Mouse (Mus musculus) heart, embryonic 13.5 days (tissue): ENCODE data around the gene Lsm10. TPM values are rescaled to one million over a fixed set of nuclear protein-coding genes. Genes with fewer than 3 reads are reported as not detected.
A peak's percentile ranks its signal among the peaks of the same experiment; 100 is the strongest.
"Not testable (repeated sequence)": the region's sequence is repeated elsewhere in the genome, so short reads cannot be mapped to it uniquely, and the experiment has no call there.

Experiments
- ATAC-seq: fragments of 200-750 bp; cut with Nextera tagmentation; 2 replicates; pipeline ENCODE4 v1.8.0; 2017; ENCODE audit warnings: moderate TSS enrichment; ENCODE audit not compliant: insufficient number of reproducible peaks, low FRiP score, low TSS enrichment; ENCODE audit errors: extremely low read depth
- H3K27ac ChIP-seq: fragments of 300-500 bp; sonication (generic); replicated peaks from 2 replicates; pipeline ENCODE4 v1.5.1; 2015; ENCODE audit warnings: moderate library complexity, mild to moderate bottlenecking, inconsistent platforms
- H3K27me3 ChIP-seq: fragments of 300-500 bp; sonication (generic); replicated peaks from 2 replicates; pipeline ENCODE4 v1.6.1; 2015; ENCODE audit warnings: mild to moderate bottlenecking, inconsistent platforms
- H3K36me3 ChIP-seq: fragments of 300-500 bp; sonication (generic); 2 replicates; pipeline ENCODE4 v1.6.1; 2015; ENCODE audit warnings: mild to moderate bottlenecking, inconsistent platforms
- H3K4me1 ChIP-seq: fragments of 300-500 bp; sonication (generic); 2 replicates; pipeline ENCODE4 v1.6.1; 2015; ENCODE audit warnings: inconsistent platforms
- H3K4me2 ChIP-seq: fragments of 300-500 bp; sonication (generic); 2 replicates; pipeline ENCODE4 v1.6.1; 2015; ENCODE audit warnings: inconsistent platforms, mild to moderate bottlenecking, moderate library complexity
- H3K4me3 ChIP-seq: fragments of 300-500 bp; sonication (generic); 2 replicates; pipeline ENCODE4 v1.5.1; 2015; ENCODE audit warnings: moderate library complexity, mild to moderate bottlenecking, inconsistent platforms
- H3K9ac ChIP-seq: fragments of 300-500 bp; sonication (generic); 2 replicates; pipeline ENCODE4 v1.6.1; 2015; ENCODE audit warnings: inconsistent platforms, mild to moderate bottlenecking, moderate library complexity
- H3K9me3 ChIP-seq: fragments of 300-500 bp; sonication (generic); 2 replicates; pipeline ENCODE4 v1.6.1; 2016; ENCODE audit warnings: inconsistent platforms
- WGBS: fragments of 180-500 bp; shearing (Covaris S2); methylation state at CpG from one replicate; pipeline ENCODE4 v1.1.7; 2015; ENCODE audit warnings: mixed read lengths; 5-methylcytosine and 5-hydroxymethylcytosine counted together
- polyA plus RNA-seq: library from polyadenylated mRNA; unstranded; fragments of >200 nt; fragmentation: Nextera tagmentation; extraction: Ambion mirVana; gene quantifications from 2 replicates; pipeline ENCODE4 v1.2.1, GENCODE M21; 2015

Lsm10 gene
- polyA plus RNA-seq, 1 experiment from 2014 or later: 35.2 TPM

DNA sequence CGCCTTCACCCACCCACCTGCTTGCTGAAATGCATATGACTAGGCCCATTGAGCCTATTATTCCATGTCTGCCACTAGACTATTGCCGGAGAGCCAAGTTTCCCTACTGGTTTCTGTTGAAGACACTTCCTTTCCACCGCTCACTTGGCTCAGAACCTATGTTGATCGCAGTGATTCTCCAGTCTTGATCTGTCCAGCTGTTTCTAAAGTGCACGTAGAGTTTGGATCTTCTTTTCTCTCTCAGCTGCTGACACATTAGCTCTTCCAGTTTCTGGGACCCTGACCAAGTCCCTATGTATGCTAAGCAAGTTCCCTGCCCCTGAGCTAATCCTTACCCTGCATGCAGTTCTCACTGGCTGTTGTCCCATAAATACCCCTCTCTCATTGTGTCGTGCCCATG lies 18.6 kb upstream of the Lsm10 start:
- Histone ChIP-seq H3K27ac (no peak overlapping the region), H3K4me2 (no peak overlapping the region), H3K4me3 (no peak overlapping the region), H3K9me3 (no peaks in the 10 kb centered on the region), H3K27me3 (no peaks in the 10 kb centered on the region), H3K4me1 (no peaks in the 10 kb centered on the region), H3K9ac (no peak overlapping the region), H3K36me3 (peaks cover 4% of the 10 kb centered on the region; the same call in 1 of the 2 replicates)
- 73% methylated on average over 6 of the region's 6 CpGs for WGBS
- no peak for ATAC-seq

DNA sequence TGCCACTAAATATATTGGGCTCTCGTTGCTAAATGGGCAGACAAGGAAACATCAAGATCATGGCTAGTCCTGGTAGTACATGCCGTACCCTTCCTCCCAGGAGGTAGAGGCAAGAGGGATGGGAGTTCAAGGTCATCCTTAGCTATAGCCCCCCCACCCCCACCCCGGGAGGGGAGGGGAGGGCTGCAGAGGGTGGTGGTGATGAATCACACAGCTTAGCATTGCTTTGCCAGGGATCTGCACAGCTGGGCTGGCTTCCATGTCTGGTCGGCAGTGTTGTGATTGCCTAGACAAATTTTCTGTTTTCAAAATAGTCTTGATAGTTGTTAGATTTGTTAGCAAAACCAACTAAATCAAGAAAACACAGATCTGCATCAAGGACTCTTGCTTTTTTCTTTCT lies 17.2 kb upstream of the Lsm10 start:
- Histone ChIP-seq H3K27ac (no peak overlapping the region), H3K9ac (no peak overlapping the region), H3K9me3 (no peaks in the 10 kb centered on the region), H3K4me3 (no peak overlapping the region), H3K27me3 (no peaks in the 10 kb centered on the region), H3K4me1 (no peaks in the 10 kb centered on the region), H3K4me2 (no peak overlapping the region), H3K36me3 (peaks cover 4% of the 10 kb centered on the region; the same call in 1 of the 2 replicates)
- WGBS: 65% methylated on average over 4 of the region's 4 CpGs
- ATAC-seq: no peak

DNA sequence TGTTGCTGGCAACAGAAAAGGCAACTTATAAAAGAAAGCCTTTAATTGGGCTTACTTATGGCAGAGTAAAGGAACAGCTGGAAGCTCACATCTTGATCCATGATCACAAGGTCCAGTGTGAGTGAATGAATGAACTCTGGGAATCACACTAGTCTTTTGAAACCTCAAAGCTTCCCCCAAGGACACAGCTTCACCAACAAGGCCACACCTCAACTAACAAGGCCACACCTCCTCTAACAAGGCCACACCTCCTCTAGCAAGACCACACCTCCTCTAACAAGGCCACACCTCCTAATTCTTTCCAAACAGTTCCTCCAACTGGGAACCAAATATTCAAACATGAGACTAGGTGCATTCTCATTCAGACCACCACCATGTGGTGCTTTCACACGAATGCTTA lies 14.8 kb upstream of the Lsm10 start:
- Histone ChIP-seq H3K4me1 (peaks cover 4% of the 10 kb centered on the region; the same call in 1 of the 2 replicates), H3K4me3 (no peak overlapping the region), H3K9me3 (no peaks in the 10 kb centered on the region), H3K36me3 (peaks cover 4% of the 10 kb centered on the region; the same call in 1 of the 2 replicates), H3K27me3 (no peaks in the 10 kb centered on the region), H3K4me2 (no peak overlapping the region), H3K27ac (no peak overlapping the region), H3K9ac (no peak overlapping the region)
- ATAC-seq: no peak
- 92% methylated on average over 1 of the region's 1 CpGs for WGBS

DNA sequence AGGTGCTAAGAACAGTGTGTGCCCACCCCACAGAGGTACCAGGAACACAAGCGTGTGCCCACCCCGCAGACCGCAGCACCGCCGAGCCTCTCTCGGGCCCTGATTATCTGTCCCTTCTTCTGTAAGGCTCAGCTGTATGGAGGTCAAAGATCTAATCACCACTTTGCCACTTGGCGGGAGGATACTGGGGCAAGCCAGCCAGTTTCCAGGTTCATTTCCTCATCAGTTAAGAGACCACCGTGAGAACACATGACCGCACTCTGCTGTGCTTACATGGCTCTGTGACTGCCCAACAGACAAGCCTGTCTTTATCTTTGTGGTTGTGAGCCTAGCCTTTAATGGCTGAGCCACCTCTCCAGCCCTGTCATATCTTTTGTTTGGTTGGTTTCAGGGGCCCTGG lies 13.4 kb upstream of the Lsm10 start:
- no peak overlapping the region for H3K27ac ChIP-seq
- WGBS: 72% methylated on average over 9 of the region's 9 CpGs

DNA sequence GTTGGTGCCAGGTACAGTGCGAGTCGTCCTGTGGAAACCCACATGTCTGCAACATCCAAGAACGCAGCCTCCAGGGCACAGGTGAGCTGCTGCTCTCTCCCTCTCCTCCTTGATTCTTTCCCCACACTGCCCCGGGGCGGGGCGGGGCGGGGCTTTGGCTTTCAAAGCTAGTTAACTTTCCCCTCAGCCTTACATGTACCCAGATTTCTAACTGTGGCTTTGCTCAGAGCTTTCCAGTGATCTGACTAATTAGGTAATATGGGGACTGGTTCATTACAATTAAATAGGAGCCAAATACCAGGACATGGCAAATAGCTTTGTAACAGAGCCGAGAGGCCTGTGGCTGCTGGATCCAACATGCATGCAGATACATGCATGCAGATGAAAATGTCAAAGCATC lies 12.0 kb upstream of the Lsm10 start:
- Histone ChIP-seq H3K9me3 (no peaks in the 10 kb centered on the region), H3K27ac (no peak overlapping the region), H3K36me3 (peaks cover 4% of the 10 kb centered on the region; the same call in 1 of the 2 replicates), H3K4me1 (peaks cover 4% of the 10 kb centered on the region; the same call in 1 of the 2 replicates), H3K4me2 (no peak overlapping the region), H3K27me3 (no peaks in the 10 kb centered on the region), H3K9ac (no peak overlapping the region), H3K4me3 (no peak overlapping the region)
- no peak for ATAC-seq
- 65% methylated on average over 8 of the region's 8 CpGs for WGBS

More for the DNA sequence above, 13.4 kb upstream of the Lsm10 start:
- no peak overlapping the region for H3K4me2 ChIP-seq
- peaks cover 4% of the 10 kb centered on the region; the same call in 1 of the 2 replicates for H3K36me3 ChIP-seq
- no peak overlapping the region for H3K9ac ChIP-seq
- ATAC-seq: no peak
- peaks cover 4% of the 10 kb centered on the region; the same call in 1 of the 2 replicates for H3K4me1 ChIP-seq
- H3K27me3 ChIP-seq: no peaks in the 10 kb centered on the region
- H3K9me3 ChIP-seq: no peaks in the 10 kb centered on the region
- H3K4me3 ChIP-seq: no peak overlapping the region

DNA sequence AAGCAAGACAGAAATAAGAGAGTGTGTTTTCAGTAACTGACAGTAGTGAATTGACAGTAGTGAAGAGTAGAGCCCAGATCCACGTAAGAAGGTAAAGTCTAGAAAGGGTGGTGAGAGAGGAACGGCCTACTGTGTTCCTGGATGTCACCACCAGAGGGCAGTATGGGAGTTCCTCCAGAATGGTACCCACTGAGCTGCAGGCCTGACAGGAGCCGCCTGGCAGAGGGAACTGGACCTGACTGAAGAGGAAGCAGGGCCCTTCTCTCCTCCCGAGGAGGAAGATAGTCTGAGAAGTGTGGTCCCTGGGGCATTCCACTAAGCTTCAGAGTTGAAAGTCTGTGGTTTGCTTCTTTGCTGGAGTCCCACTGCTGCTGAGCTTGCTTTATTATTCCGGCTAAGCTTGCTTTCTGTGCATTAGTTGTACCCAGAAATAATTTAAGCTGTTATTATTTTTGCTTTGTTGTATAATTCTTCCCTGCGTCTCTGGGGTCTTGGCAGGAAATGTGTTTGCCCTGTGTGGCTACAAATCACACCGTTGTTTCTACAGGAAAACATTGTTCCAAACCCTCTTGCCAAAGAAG lies 10.3 kb upstream of the Lsm10 start:
- Histone ChIP-seq H3K27ac (no peak overlapping the region; the same call in 1 of the 2 replicates), H3K36me3 (peaks cover 4% of the 10 kb centered on the region; the same call in 1 of the 2 replicates), H3K27me3 (no peaks in the 10 kb centered on the region), H3K4me2 (no peak overlapping the region), H3K9ac (0 out of 2 replicates have a peak overlapping the region, but pooled peaks have one; percentile 26), H3K4me3 (no peak overlapping the region), H3K4me1 (peaks cover 4% of the 10 kb centered on the region; the same call in 1 of the 2 replicates), H3K9me3 (no peaks in the 10 kb centered on the region)
- WGBS: 30% methylated on average over 7 of the region's 7 CpGs
- peak; percentile 67; the same call in 1 of the 2 replicates for ATAC-seq

DNA sequence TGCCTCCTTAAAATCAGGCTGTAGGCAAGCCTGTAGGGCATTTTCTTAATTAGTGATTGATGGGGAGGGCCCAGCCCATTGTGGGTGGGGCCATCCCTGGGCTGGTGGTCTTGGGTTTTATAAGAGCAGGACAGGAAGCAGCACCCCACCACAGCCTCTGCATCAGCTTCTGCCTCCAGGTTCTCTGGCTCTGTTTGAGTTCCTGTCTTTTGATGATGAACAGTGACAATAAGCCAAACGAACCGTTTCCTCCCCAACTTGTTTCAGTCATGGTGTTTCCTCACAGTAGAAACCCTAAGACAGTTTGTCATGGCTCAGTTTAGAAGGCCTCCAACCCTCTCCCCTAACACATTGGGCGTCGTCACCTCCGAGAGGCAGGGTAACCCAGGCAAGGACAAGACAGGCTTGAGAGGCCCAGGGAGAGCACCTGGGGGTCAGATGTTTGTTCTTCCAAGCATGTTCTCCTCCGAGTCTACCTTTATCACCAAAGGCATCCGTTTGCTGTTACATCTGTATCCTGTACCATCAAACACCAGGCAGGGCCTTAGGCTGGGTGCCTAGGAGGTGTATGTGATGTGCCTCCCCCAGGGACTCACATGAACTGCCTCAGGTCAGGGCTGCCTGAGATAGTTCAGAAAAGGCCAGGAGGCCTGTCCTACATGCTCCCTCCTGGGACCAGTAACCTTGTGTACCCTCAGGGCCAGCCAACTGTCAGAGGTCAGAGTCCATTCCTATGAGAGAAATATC lies 6.1 kb upstream of the Lsm10 start:
- H3K36me3 ChIP-seq: no peaks in the 10 kb centered on the region
- WGBS: 67% methylated on average over 7 of the region's 7 CpGs
- no peaks in the 10 kb centered on the region for H3K27me3 ChIP-seq
- H3K9ac ChIP-seq: no peak overlapping the region
- no peaks in the 10 kb centered on the region for H3K9me3 ChIP-seq
- H3K4me1 ChIP-seq: peaks cover 4% of the 10 kb centered on the region; the same call in 1 of the 2 replicates
- H3K4me2 ChIP-seq: no peak overlapping the region
- no peak overlapping the region for H3K27ac ChIP-seq
- H3K4me3 ChIP-seq: no peak overlapping the region
- no peak for ATAC-seq

DNA sequence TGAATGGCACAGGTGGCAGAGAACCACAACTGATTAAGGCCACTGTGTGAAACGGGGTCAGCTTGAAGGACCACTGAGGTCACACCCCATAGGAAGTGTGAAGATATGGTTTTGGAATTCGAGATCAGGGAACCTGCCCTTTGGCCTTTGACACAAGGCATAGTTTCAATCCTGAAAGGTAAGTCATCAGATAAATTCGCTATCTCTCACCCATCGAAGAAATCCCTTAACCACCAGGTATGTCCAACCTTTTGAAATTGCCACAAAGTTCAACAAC lies 5.6 kb upstream of the Lsm10 start:
- Histone ChIP-seq H3K27ac (no peak overlapping the region), H3K27me3 (no peaks in the 10 kb centered on the region), H3K4me3 (no peak overlapping the region), H3K4me2 (no peak overlapping the region), H3K9ac (no peak overlapping the region), H3K4me1 (peaks cover 4% of the 10 kb centered on the region; the same call in 1 of the 2 replicates), H3K36me3 (no peaks in the 10 kb centered on the region), H3K9me3 (no peaks in the 10 kb centered on the region)
- WGBS: 66% methylated on average over 4 of the region's 4 CpGs
- no peak for ATAC-seq

DNA sequence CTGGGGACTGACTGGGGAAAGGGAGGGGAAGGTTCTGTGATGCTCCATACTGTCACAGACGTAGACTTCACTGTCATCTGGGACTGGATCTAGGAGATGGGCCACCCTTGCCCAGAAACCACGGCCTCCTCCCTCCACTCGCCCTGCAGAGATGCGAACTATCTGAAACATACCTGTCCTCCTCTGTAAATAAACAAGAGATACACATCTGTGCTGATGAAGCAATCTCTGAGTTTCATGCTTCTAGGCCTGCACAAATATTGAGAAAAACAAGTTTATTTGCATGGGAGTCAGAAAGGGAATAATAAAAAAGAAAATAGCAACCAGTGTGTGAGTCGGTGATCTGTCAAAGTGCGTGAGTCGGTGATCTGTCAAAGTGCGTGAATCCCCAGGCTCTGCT lies 4.5 kb upstream of the Lsm10 start:
- Histone ChIP-seq H3K9me3 (no peaks in the 10 kb centered on the region), H3K27ac (no peak overlapping the region), H3K4me2 (no peak overlapping the region), H3K9ac (no peak overlapping the region), H3K4me3 (no peak overlapping the region), H3K27me3 (no peaks in the 10 kb centered on the region), H3K36me3 (no peaks in the 10 kb centered on the region), H3K4me1 (peaks cover under 1% of the 10 kb centered on the region)
- WGBS: 75% methylated on average over 8 of the region's 8 CpGs
- ATAC-seq: no peak

DNA sequence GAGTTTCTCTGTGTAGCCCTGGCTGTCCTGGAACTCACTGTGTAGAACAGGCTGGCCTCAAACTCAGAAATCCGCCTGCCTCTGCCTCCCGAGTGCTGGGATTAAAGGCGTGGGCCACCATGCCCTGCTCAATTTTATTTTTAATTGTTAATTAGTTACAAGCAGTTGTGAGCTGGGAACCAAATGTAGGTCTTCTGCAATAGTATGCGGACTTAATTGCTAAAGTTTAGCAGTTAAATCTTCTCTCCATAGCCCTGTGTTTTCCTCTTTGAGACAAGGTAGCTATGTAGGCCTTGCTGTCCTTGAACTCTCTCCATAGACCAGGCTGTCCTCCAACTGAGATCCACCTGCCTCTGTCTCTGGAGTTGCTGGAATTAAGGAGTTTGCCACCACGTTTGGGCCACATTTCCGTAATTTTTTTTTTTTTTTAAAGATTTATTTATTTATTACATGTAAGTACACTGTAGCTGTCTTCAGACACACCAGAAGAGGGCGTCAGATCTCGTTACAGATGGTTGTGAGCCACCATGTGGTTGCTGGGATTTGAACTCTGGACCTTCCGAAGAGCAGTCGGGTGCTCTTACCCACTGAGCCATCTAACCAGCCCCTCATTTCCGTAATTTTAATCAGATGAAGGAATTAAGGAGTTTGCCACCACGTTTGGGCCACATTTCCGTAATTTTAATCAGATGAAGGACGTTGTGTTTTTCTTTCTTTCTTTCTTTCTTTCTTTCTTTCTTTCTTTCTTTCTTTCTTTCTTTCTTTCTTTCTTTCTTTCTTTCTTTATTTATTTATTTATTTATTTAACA lies 597 bp upstream of the Lsm10 start:
- Histone ChIP-seq H3K4me2 (peak overlapping the region; percentile 80), H3K4me3 (peak overlapping the region; percentile 82), H3K4me1 (peaks cover 40% of the 10 kb centered on the region), H3K36me3 (peaks cover 16% of the 10 kb centered on the region)
- H3K27me3 ChIP-seq, H3K9me3 ChIP-seq, H3K9ac ChIP-seq, ATAC-seq, H3K27ac ChIP-seq: not testable (repeated sequence)
- 52% methylated on average over 14 of the region's 14 CpGs for WGBS

DNA sequence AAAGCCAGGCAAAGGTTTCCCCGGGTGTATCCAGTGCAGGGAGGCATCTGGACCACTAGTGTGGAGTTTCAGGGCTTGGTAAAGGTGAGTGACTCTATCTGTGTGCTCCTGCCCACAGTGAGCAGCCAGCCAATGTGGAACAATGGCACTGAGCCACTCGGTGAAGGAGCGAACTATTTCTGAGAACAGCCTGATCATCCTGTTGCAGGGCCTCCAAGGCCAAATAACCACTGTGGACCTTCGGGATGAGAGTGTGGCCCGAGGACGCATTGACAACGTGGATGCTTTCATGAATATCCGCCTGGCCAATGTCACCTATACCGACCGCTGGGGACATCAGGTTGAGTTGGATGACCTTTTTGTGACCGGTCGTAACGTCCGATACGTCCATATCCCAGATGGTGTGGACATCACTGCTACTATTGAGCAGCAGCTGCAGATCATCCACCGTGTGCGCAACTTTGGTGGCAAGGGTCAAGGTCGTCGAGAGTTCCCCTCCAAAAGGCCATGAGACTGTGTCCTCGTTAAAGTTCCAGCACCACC lies 1.4 kb downstream of the Lsm10 start:
- no peaks in the 10 kb centered on the region for H3K27me3 ChIP-seq
- peaks cover 56% of the 10 kb centered on the region for H3K4me1 ChIP-seq
- H3K9me3 ChIP-seq: no peaks in the 10 kb centered on the region
- 89% methylated on average over 20 of the region's 20 CpGs for WGBS
- ATAC-seq: no peak
- no peak overlapping the region for H3K9ac ChIP-seq
- H3K4me2 ChIP-seq: peak overlapping the region; percentile 80; the same call in 1 of the 2 replicates
- peak overlapping the region; percentile 82; the same call in 1 of the 2 replicates for H3K4me3 ChIP-seq
- H3K36me3 ChIP-seq: peaks cover 21% of the 10 kb centered on the region
- H3K27ac ChIP-seq: no peak overlapping the region
